Mouse (Mus musculus) CD4-positive, CD25-positive, alpha-beta regulatory T cell, adult 9 weeks (primary cell): ENCODE measurements around the gene Sprr1a. TPM values are rescaled to one million over a fixed set of nuclear protein-coding genes. Genes with fewer than 3 reads are reported as not detected.

Experiments
- polyA plus RNA-seq: library from polyadenylated mRNA; unstranded; fragments of 100-300 nt; shearing (Covaris generic); gene quantifications from one replicate; pipeline ENCODE4 v1.2.1, GENCODE M21; 2017

The Sprr1a gene
- not detected for polyA plus RNA-seq

DNA sequence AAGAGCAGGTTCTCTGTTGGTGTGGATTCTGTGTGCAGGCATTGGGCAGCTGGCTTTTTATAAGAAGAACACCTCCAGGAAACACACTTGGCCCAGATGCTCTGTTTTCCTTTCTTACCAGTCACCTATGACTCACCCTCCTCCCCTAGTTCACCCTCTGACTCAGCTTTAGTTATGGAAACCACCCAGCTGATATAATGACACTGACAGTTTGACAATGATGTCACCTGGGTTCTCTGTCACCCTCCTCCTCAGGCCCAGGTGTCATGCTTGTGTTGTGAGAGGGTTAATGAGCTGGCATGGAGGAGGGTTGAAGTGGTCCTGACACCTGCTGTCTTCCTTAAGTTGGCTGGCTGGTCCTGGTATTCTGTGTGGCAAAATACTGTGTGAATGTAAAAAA lies at the start of gene Sprr1a:
Gene Sprr1a (minus strand): TSS at position 33 of the 400 bp plus-strand sequence.

DNA sequence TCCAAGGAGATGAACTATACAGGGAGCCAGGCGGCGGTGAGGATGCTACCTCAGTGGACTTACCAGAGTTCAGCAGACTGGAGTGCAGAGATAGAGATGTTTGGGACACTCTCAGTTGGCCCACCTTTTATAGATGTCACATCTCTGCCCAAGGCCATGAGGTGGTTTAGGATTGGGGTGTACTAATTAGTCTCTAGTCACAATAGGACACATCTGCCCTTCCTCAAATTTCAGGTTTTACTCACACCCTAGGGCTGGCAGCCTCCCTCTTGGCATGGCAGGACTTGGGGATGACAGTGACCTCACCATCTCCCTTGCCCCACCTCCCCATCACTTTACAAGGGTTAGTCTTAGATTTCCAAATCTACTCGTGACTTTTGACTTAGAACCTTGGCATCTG lies 48.7 kb upstream of the Sprr1a start, which contains the start of gene 2310046K23Rik:
Gene 2310046K23Rik (minus strand): TSS at position 101 of the 400 bp plus-strand sequence.

DNA sequence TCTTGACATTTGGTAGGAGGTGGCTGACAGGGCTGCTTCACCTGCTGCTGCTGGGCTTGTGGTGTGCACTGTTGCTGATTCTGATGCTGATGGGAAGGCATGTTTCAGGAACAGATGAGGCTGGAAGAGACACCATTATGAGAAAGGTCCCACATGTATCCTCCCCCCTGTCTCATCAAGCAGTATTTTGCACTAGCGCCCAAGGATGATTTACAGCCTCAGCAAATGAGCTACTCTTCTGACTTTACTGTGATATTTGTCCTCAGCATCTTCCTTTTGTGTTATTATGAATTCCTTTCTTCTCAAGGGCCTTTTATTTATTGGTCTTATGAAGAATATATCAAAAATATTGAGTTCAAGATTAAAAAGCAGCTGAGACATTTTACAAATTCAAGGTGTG lies 14.7 kb upstream of the Sprr1a start, which contains the start of gene Sprr4:
Gene Sprr4 (minus strand): TSS at position 101 of the 400 bp plus-strand sequence.

DNA sequence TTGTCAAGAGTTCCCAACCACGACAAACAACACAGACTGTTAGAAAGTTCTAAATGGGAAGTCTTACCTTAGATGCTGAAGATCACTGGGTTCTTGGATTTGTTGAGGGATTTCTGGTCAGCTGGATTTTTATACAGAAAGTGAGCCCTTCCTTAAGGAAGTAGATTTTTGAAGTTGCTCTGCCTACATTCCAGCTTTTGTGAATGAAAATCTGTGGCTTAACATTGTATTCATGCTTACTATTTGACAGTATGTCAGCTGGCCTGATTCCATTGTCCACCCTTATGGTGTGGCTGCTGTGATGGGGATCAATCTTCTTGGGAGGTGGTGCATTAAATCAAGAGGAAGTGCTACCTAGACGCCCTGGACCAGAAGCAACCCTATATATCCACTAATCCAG lies 27.1 kb downstream of the Sprr1a start, which contains the start of gene Sprr3:
Gene Sprr3 (minus strand): TSS at position 101 of the 400 bp plus-strand sequence.

DNA sequence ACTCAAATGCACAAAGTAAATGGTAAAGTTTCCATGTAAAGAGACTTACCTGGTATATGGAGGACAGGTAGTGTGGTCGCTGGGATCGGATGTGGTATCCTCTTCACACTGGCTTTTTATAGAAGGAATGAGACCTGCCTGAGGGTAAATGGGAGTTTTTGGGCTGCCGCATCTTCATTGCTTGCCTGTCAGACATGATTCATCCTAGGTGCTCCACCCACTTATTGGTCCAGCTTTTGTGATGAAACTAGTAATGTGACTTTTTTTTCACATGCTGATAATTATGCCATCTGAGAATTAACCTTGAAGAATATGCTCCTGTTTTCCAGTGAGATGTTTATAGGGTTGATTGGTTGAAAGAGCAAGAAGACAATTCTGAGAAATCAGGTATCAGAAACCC lies 47.0 kb downstream of the Sprr1a start, which contains the start of gene Sprr1b:
Gene Sprr1b (minus strand): TSS at position 101 of the 400 bp plus-strand sequence.

Other genes with a start within 250 kb of the Sprr1a start
- gene Sprr2a3, start 200.5 kb downstream of the Sprr1a start, polyA plus RNA-seq = not detected
- gene Sprr2b, start 169.3 kb downstream of the Sprr1a start, polyA plus RNA-seq = not detected
- gene Sprr2d, start 146.8 kb downstream of the Sprr1a start, polyA plus RNA-seq = not detected
- gene Sprr2e, start 133.8 kb downstream of the Sprr1a start, polyA plus RNA-seq = not detected
- gene Sprr2f, start 120.7 kb downstream of the Sprr1a start, polyA plus RNA-seq = not detected
- gene Sprr2h, start 100.2 kb downstream of the Sprr1a start, polyA plus RNA-seq = not detected
- gene Sprr2i, start 77.9 kb downstream of the Sprr1a start, polyA plus RNA-seq = not detected
- gene Sprr2j-ps, start 67.8 kb downstream of the Sprr1a start, polyA plus RNA-seq = not detected
- 25.1 TPM for gene Gm9774, start 56.5 kb downstream of the Sprr1a start, polyA plus RNA-seq
- gene Sprr2k, start 53.3 kb downstream of the Sprr1a start, polyA plus RNA-seq = not detected
- not detected for gene Sprr1b, start 47.1 kb downstream of the Sprr1a start, polyA plus RNA-seq
- not detected for gene Sprr3, start 27.2 kb downstream of the Sprr1a start, polyA plus RNA-seq
- not detected for gene Sprr4, start 14.6 kb upstream of the Sprr1a start, polyA plus RNA-seq
- not detected for gene 2310046K23Rik, start 48.6 kb upstream of the Sprr1a start, polyA plus RNA-seq
- gene Ivl, start 87.8 kb upstream of the Sprr1a start, polyA plus RNA-seq = not detected
- not detected for gene Smcp, start 103.1 kb upstream of the Sprr1a start, polyA plus RNA-seq
- not detected for gene 2210017I01Rik, start 121.6 kb upstream of the Sprr1a start, polyA plus RNA-seq
- gene Lce6a, start 135.8 kb upstream of the Sprr1a start, polyA plus RNA-seq = not detected
- gene Lce1a1, start 162.4 kb upstream of the Sprr1a start, polyA plus RNA-seq = not detected
- gene Lce1b, start 171.0 kb upstream of the Sprr1a start, polyA plus RNA-seq = not detected
- gene Lce1a2, start 184.4 kb upstream of the Sprr1a start, polyA plus RNA-seq = not detected
- gene Lce1c, start 193.4 kb upstream of the Sprr1a start, polyA plus RNA-seq = not detected
- gene Lce1d, start 201.3 kb upstream of the Sprr1a start, polyA plus RNA-seq = not detected
- gene Lce1e, start 223.2 kb upstream of the Sprr1a start, polyA plus RNA-seq = not detected
- not detected for gene Lce1f, start 234.5 kb upstream of the Sprr1a start, polyA plus RNA-seq